In the genomic region with DNA sequence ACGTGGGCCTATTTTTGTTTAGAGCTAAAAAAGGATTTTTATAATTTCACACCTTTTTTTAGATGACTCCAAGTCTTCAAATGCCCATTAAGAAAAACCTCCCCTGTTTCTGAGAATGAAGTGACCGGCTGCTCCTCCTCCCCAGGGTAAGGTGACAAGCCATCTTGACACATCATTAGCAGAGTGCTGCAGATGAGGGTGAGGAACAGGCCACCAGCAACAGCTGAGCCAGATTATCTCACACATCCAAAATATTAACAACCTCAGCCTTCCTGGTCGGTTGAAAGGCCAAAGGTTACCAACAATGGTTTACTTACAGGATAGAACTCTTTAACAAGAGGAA, we compare ENCODE assay signal across 12 mouse cellular contexts.
DNase-seq lines count a peak whose midpoint lies in the region; ATAC-seq lines count a peak whose summit lies in the region.
"Had no signal": no experiment of that assay in that cellular context is flagged by ENCODE, and none has a peak within 500 bp of the region (broad histone marks: within the 10 kb centered on the region; RNA-seq: fewer than 3 reads in every experiment).

No protein-coding gene starts in this region.

- 0 out of 2 replicates have a peak, but pooled peaks cover 3% of the 10 kb centered on the region for H3K4me1 ChIP-seq in forebrain, embryonic 11.5 days (replicated peaks; ENCODE audit: control insufficient read depth, insufficient read depth, low read length)
- H3K4me1 ChIP-seq in hindbrain, embryonic 14.5 days (replicated peaks; ENCODE audit: control insufficient read depth, insufficient read depth, low read length) = 0 out of 2 replicates have a peak, but pooled peaks cover 11% of the 10 kb centered on the region
- peaks cover 7% of the 10 kb centered on the region for H3K4me1 ChIP-seq in neural tube, embryonic 15.5 days
- H3K4me1 ChIP-seq in liver, embryonic 12.5 days = no peaks in the 10 kb centered on the region
- H3K4me1 ChIP-seq: liver, embryonic 15.5 days had no signal

- H3K4me2 ChIP-seq in forebrain, embryonic 11.5 days (ENCODE audit: low read depth, low read length, severe bottlenecking) = 0 out of 2 replicates have a peak overlapping the region, but pooled peaks have one; percentile 13
- H3K4me2 ChIP-seq in hindbrain, embryonic 14.5 days (replicated peaks) = no peak overlapping the region
- no peak overlapping the region for H3K4me2 ChIP-seq in neural tube, embryonic 15.5 days
- no peak overlapping the region for H3K4me2 ChIP-seq in liver, embryonic 12.5 days
- H3K4me2 ChIP-seq: liver, embryonic 15.5 days had no signal

- H3K9ac ChIP-seq in forebrain, embryonic 11.5 days (ENCODE audit: low read length) = no peak overlapping the region
- H3K9ac ChIP-seq in hindbrain, embryonic 14.5 days = no peak overlapping the region
- H3K9ac ChIP-seq in neural tube, embryonic 15.5 days (replicated peaks) = no peak overlapping the region
- no peak overlapping the region for H3K9ac ChIP-seq in liver, embryonic 12.5 days
- H3K9ac ChIP-seq: liver, embryonic 15.5 days had no signal

- peak overlapping the region; percentile 55; the same call in 1 of the 2 replicates for H3K27ac ChIP-seq in forebrain, embryonic 11.5 days (ENCODE audit: low read depth, low read length)
- peak overlapping the region; percentile 73 for H3K27ac ChIP-seq in hindbrain, embryonic 14.5 days
- peak overlapping the region; percentile 45 for H3K27ac ChIP-seq in neural tube, embryonic 15.5 days (replicated peaks)
- no peak overlapping the region for H3K27ac ChIP-seq in liver, embryonic 12.5 days
- H3K27ac ChIP-seq: liver, embryonic 15.5 days had no signal

- H3K9me3 ChIP-seq in forebrain, embryonic 11.5 days (ENCODE audit: control insufficient read depth, low read length) = no peaks in the 10 kb centered on the region
- no peaks in the 10 kb centered on the region for H3K9me3 ChIP-seq in hindbrain, embryonic 14.5 days (ENCODE audit: control insufficient read depth, low read length)
- no peaks in the 10 kb centered on the region for H3K9me3 ChIP-seq in neural tube, embryonic 15.5 days (replicated peaks)
- no peaks in the 10 kb centered on the region for H3K9me3 ChIP-seq in liver, embryonic 12.5 days (replicated peaks)
- H3K9me3 ChIP-seq: liver, embryonic 15.5 days had no signal

- WGBS in forebrain, embryonic 11.5 days = 21% methylated on average over 3 of the region's 3 CpGs
- WGBS in hindbrain, embryonic 14.5 days = 17% methylated on average over 3 of the region's 3 CpGs
- 11% methylated on average over 3 of the region's 3 CpGs for WGBS in neural tube, embryonic 15.5 days
- WGBS in liver, embryonic 12.5 days (ENCODE audit: insufficient replicate concordance) = 35% methylated on average over 3 of the region's 3 CpGs

- H3K27me3 ChIP-seq in forebrain, embryonic 11.5 days (ENCODE audit: control insufficient read depth, insufficient read depth, low read length) = no peaks in the 10 kb centered on the region
- no peaks in the 10 kb centered on the region for H3K27me3 ChIP-seq in hindbrain, embryonic 14.5 days (ENCODE audit: control insufficient read depth, insufficient read depth, low read length)
- H3K27me3 ChIP-seq in neural tube, embryonic 15.5 days (replicated peaks) = no peaks in the 10 kb centered on the region
- no peaks in the 10 kb centered on the region for H3K27me3 ChIP-seq in liver, embryonic 12.5 days (replicated peaks)
- H3K27me3 ChIP-seq: liver, embryonic 15.5 days had no signal

- no peak for DNase-seq in forebrain, embryonic 11.5 days (ENCODE audit: low spot score)
- no peak for DNase-seq in hindbrain, embryonic 14.5 days (ENCODE audit: low spot score)
- peak; percentile 14 to 57 for DNase-seq in lung, postnatal 4 days
- DNase-seq in spleen, postnatal 36 days (ENCODE audit: low spot score in 2 of 2) = no peak
- DNase-seq in heart, postnatal 4 days = no peak
- DNase-seq: heart, adult 11 months; thymus, postnatal 4 days had no signal

- ATAC-seq in forebrain, embryonic 11.5 days (replicated peaks; ENCODE audit: low FRiP score) = peak; percentile 90
- peak; percentile 87 for ATAC-seq in hindbrain, embryonic 14.5 days (ENCODE audit: low FRiP score)
- ATAC-seq in neural tube, embryonic 15.5 days (ENCODE audit: low FRiP score) = 0 out of 2 replicates have a peak, but pooled peaks have one; percentile 53
- ATAC-seq in liver, embryonic 12.5 days = no peak
- ATAC-seq: intestine, embryonic 16.5 days had no signal

- H3K4me3 ChIP-seq in forebrain, embryonic 11.5 days (ENCODE audit: low read depth, low read length) = no peak overlapping the region
- no peak overlapping the region for H3K4me3 ChIP-seq in hindbrain, embryonic 14.5 days (replicated peaks; ENCODE audit: low read length)
- H3K4me3 ChIP-seq in neural tube, embryonic 15.5 days (replicated peaks) = no peak overlapping the region
- no peak overlapping the region for H3K4me3 ChIP-seq in liver, embryonic 12.5 days
- H3K4me3 ChIP-seq: erythroblast, embryonic 14.5 days; liver, embryonic 15.5 days had no signal

- H3K36me3 ChIP-seq in forebrain, embryonic 11.5 days (ENCODE audit: control insufficient read depth, insufficient read depth, low read length) = no peaks in the 10 kb centered on the region
- H3K36me3 ChIP-seq in hindbrain, embryonic 14.5 days (replicated peaks; ENCODE audit: control insufficient read depth, insufficient read depth) = no peaks in the 10 kb centered on the region
- no peaks in the 10 kb centered on the region for H3K36me3 ChIP-seq in neural tube, embryonic 15.5 days
- no peaks in the 10 kb centered on the region for H3K36me3 ChIP-seq in liver, embryonic 12.5 days
- H3K36me3 ChIP-seq: liver, embryonic 15.5 days had no signal

Comparison
In these comparisons a context has a peak if more than half of its experiments do, and no peak if none do; other contexts are left out.
1. DNase-seq: peak in lung, postnatal 4 days (2 of 2); none in forebrain, embryonic 11.5 days (single experiment), hindbrain, embryonic 14.5 days (single experiment), spleen, postnatal 36 days (0 of 2) and heart, postnatal 4 days (single experiment).